Mouse (Mus musculus) E14TG2a.4 (cell line): Measurements from ENCODE around the gene Usf1.

ENCODE experiments used
- CTCF ChIP-seq: conservative IDR thresholded peaks from 2 replicates; pipeline ENCODE4 v1.5.1; 2014; ENCODE audit warnings: low read length
- NANOG ChIP-seq: IDR thresholded peaks from 2 replicates; pipeline ENCODE4 v1.6.1; 2014; ENCODE audit warnings: borderline replicate concordance, low read length, mixed read lengths
- POU5F1 ChIP-seq: IDR thresholded peaks from 2 replicates; pipeline ENCODE4 v1.6.1; 2014; ENCODE audit warnings: low read length, borderline replicate concordance

GRCm38 (mm10) chr1:171440025-171440725 lies 29.1 kb downstream of the Usf1 start:
- TF ChIP-seq CTCF (no peak), POU5F1 (no peak), NANOG (no peak)
